Mouse (Mus musculus) neural tube, embryonic 14.5 days (tissue): ENCODE results near the gene Trcg1. TPM values are rescaled to one million over a fixed set of nuclear protein-coding genes. Genes with fewer than 3 reads are reported as not detected.

Experiments
- ATAC-seq: fragments of 200-750 bp; cut with Nextera tagmentation; 2 replicates; pipeline ENCODE4 v1.8.0; 2017; ENCODE audit warnings: low read depth, mild to moderate bottlenecking, moderate TSS enrichment, moderate library complexity
- H3K27ac ChIP-seq: fragments of 300-500 bp; sonication (generic); 2 replicates; pipeline ENCODE4 v1.5.1; 2014; ENCODE audit warnings: low read depth, mild to moderate bottlenecking, control low read depth, low read length, moderate library complexity, mixed read lengths
- H3K27me3 ChIP-seq: fragments of 300-500 bp; sonication (generic); 2 replicates; pipeline ENCODE4 v1.6.1; 2014; ENCODE audit warnings: low read length; ENCODE audit not compliant: control insufficient read depth, insufficient read depth
- H3K36me3 ChIP-seq: fragments of 300-500 bp; sonication (generic); 2 replicates; pipeline ENCODE4 v1.6.1; 2014; ENCODE audit warnings: low read length, mixed read lengths; ENCODE audit not compliant: control insufficient read depth, insufficient read depth
- H3K4me1 ChIP-seq: fragments of 300-500 bp; sonication (generic); 2 replicates; pipeline ENCODE4 v1.6.1; 2014; ENCODE audit warnings: low read length; ENCODE audit not compliant: control insufficient read depth, insufficient read depth
- H3K4me2 ChIP-seq: fragments of 300-500 bp; sonication (generic); 2 replicates; pipeline ENCODE4 v1.6.1; 2014; ENCODE audit warnings: mild to moderate bottlenecking, low read depth, low read length, control low read depth
- H3K4me3 ChIP-seq: fragments of 300-500 bp; sonication (generic); 2 replicates; pipeline ENCODE4 v1.5.1; 2014; ENCODE audit warnings: low read depth, low read length, control low read depth, mixed read lengths
- H3K9ac ChIP-seq: fragments of 300-500 bp; sonication (generic); replicated peaks from 2 replicates; pipeline ENCODE4 v1.6.1; 2014; ENCODE audit warnings: low read depth, mild to moderate bottlenecking, control low read depth, low read length, mixed read lengths
- H3K9me3 ChIP-seq: fragments of 300-500 bp; sonication (generic); 2 replicates; pipeline ENCODE4 v1.6.1; 2016; ENCODE audit warnings: low read length; ENCODE audit not compliant: control insufficient read depth
- WGBS: fragments of 180-500 bp; shearing (Covaris S2); extraction: QIAGEN DNeasy Blood & Tissue Kit; methylation state at CpG from one replicate; pipeline ENCODE4 v1.1.7; 2014; 5-methylcytosine and 5-hydroxymethylcytosine counted together
- polyA plus RNA-seq: library from polyadenylated mRNA; unstranded; fragments of >200 nt; fragmentation: Nextera tagmentation; extraction: Ambion mirVana; gene quantifications from 2 replicates; pipeline ENCODE4 v1.2.1, GENCODE M21; 2014

The Trcg1 gene
- polyA plus RNA-seq, 1 experiment from 2014 or later: not detected

GRCm38 (mm10) chr9:57295666-57296065 is 59.3 kb downstream of the Trcg1 start:
- no peak overlapping the region for H3K4me3 ChIP-seq
- 85% methylated on average over 3 of the region's 3 CpGs for WGBS
- H3K4me1 ChIP-seq: no peaks in the 10 kb centered on the region
- no peaks in the 10 kb centered on the region for H3K27me3 ChIP-seq
- H3K4me2 ChIP-seq: no peak overlapping the region
- no peak overlapping the region for H3K9ac ChIP-seq
- no peak for ATAC-seq
- no peaks in the 10 kb centered on the region for H3K36me3 ChIP-seq
- H3K9me3 ChIP-seq: no peaks in the 10 kb centered on the region
- H3K27ac ChIP-seq: no peak overlapping the region

- Histone ChIP-seq H3K27ac (no peak overlapping the region), H3K9me3 (no peaks in the 10 kb centered on the region), H3K4me1 (no peaks in the 10 kb centered on the region), H3K9ac (no peak overlapping the region), H3K27me3 (no peaks in the 10 kb centered on the region), H3K36me3 (no peaks in the 10 kb centered on the region), H3K4me3 (no peak overlapping the region), H3K4me2 (no peak overlapping the region)
- ATAC-seq: no peak
- WGBS: 72% methylated on average over 8 of the region's 8 CpGs
These were observed 59.9 kb downstream of the Trcg1 start for GRCm38 (mm10) chr9:57296277-57296676.

GRCm38 (mm10) chr9:57297938-57298337 is 61.6 kb downstream of the Trcg1 start:
- Histone ChIP-seq H3K36me3 (no peaks in the 10 kb centered on the region), H3K4me2 (no peak overlapping the region), H3K9ac (no peak overlapping the region), H3K9me3 (no peaks in the 10 kb centered on the region), H3K4me1 (no peaks in the 10 kb centered on the region), H3K4me3 (no peak overlapping the region), H3K27ac (no peak overlapping the region), H3K27me3 (no peaks in the 10 kb centered on the region)
- no peak for ATAC-seq
- WGBS: 92% methylated on average over 2 of the region's 2 CpGs

Other genes with a start within 250 kb of the Trcg1 start
- 31.3 and 36.5 TPM in 2 replicates for gene Ptpn9, start 241.6 kb upstream of the Trcg1 start, polyA plus RNA-seq
- gene Sin3a, start 164.5 kb upstream of the Trcg1 start, polyA plus RNA-seq: 26.8 and 35.2 TPM in 2 replicates
- gene Man2c1, start 105.9 kb upstream of the Trcg1 start, polyA plus RNA-seq: 43.2 and 49.9 TPM in 2 replicates
- 6.6 and 7.7 TPM in 2 replicates for gene Neil1, start 88.3 kb upstream of the Trcg1 start, polyA plus RNA-seq
- gene Commd4, start 78.2 kb upstream of the Trcg1 start, polyA plus RNA-seq: 138 and 161 TPM in 2 replicates
- gene 1700017B05Rik, start 26.1 kb downstream of the Trcg1 start, polyA plus RNA-seq: 3.0 and 3.6 TPM in 2 replicates
- gene Ppcdc, start 203.6 kb downstream of the Trcg1 start, polyA plus RNA-seq: 20.3 and 21.7 TPM in 2 replicates
- 61.3 and 73.7 TPM in 2 replicates for gene Scamp5, start 231.5 kb downstream of the Trcg1 start, polyA plus RNA-seq